Mouse (Mus musculus) ES-Bruce4 (cell line): ENCODE measurements around the gene Mag. TPM values are rescaled to one million over a fixed set of nuclear protein-coding genes. Genes with fewer than 3 reads are reported as not detected.
"Not testable (repeated sequence)": the region's sequence is repeated elsewhere in the genome, so short reads cannot be mapped to it uniquely, and the experiment has no call there.

Experiments used
- H3K27ac ChIP-seq: 2 replicates; pipeline ENCODE4 v1.5.1; 2012; ENCODE audit warnings: low read length, inconsistent platforms; ENCODE audit not compliant: insufficient read depth
- H3K27me3 ChIP-seq: 2 replicates; pipeline ENCODE4 v1.6.1; 2012; ENCODE audit warnings: mild to moderate bottlenecking, low read length, inconsistent platforms; ENCODE audit not compliant: control insufficient read depth, poor library complexity, insufficient read depth, severe bottlenecking
- H3K36me3 ChIP-seq: 2 replicates; pipeline ENCODE4 v1.6.1; 2012; ENCODE audit warnings: inconsistent platforms, mild to moderate bottlenecking, low read length, moderate library complexity; ENCODE audit not compliant: control insufficient read depth, poor library complexity, insufficient read depth, severe bottlenecking
- H3K4me1 ChIP-seq: one replicate; pipeline ENCODE4 v1.8.1; 2011; ENCODE audit warnings: low read length; ENCODE audit not compliant: control insufficient read depth, insufficient read depth
- H3K4me3 ChIP-seq: 2 replicates; pipeline ENCODE4 v1.5.1; 2011; ENCODE audit warnings: low read depth, mild to moderate bottlenecking, low read length
- H3K9ac ChIP-seq: 2 replicates; pipeline ENCODE4 v1.6.1; 2012; ENCODE audit warnings: low read depth, mild to moderate bottlenecking, inconsistent platforms; ENCODE audit not compliant: poor library complexity, severe bottlenecking
- H3K9me3 ChIP-seq: replicated peaks from 2 replicates; pipeline ENCODE4 v1.6.1; 2012; ENCODE audit warnings: mild to moderate bottlenecking, low read length, inconsistent platforms; ENCODE audit not compliant: control insufficient read depth, poor library complexity, insufficient read depth, severe bottlenecking
- CTCF ChIP-seq: IDR thresholded peaks from one replicate; pipeline ENCODE4 v1.8.1; 2011; ENCODE audit warnings: low read depth, low read length
- EP300 ChIP-seq: IDR thresholded peaks from 2 replicates; pipeline ENCODE4 v1.6.1; 2011; ENCODE audit warnings: low read depth, low read length; ENCODE audit not compliant: insufficient read depth
- POLR2A ChIP-seq: IDR thresholded peaks from one replicate; pipeline ENCODE4 v1.8.1; 2011; ENCODE audit warnings: low read length; ENCODE audit not compliant: insufficient read depth
- polyA plus RNA-seq: library from polyadenylated mRNA; stranded (reverse); fragments of >200 nt; gene quantifications from 2 replicates; pipeline ENCODE4 v1.2.4, GENCODE M21; 2011; ENCODE audit warnings: low read depth; ENCODE audit not compliant: missing spikeins, insufficient read depth, insufficient read length

The Mag gene
- polyA plus RNA-seq, 1 experiment, result 0.85 TPM

GRCm38 (mm10) chr7:30943909-30944635 lies 29.4 kb upstream of the Mag start, which contains the start of gene Hamp:
TSS of gene Hamp (minus strand) at chr7:30944032.
- Histone ChIP-seq H3K27me3 (no peaks in the 10 kb centered on the region), H3K4me1 (no peaks in the 10 kb centered on the region), H3K27ac (no peak within 1 kb of the TSS), H3K9me3 (no peaks in the 10 kb centered on the region), H3K9ac (no peak within 1 kb of the TSS), H3K36me3 (peaks cover 2% of the 10 kb centered on the region), H3K4me3 (no peak within 1 kb of the TSS)
- TF ChIP-seq EP300 (no peak), POLR2A (no peak), CTCF (no peak)

DNA sequence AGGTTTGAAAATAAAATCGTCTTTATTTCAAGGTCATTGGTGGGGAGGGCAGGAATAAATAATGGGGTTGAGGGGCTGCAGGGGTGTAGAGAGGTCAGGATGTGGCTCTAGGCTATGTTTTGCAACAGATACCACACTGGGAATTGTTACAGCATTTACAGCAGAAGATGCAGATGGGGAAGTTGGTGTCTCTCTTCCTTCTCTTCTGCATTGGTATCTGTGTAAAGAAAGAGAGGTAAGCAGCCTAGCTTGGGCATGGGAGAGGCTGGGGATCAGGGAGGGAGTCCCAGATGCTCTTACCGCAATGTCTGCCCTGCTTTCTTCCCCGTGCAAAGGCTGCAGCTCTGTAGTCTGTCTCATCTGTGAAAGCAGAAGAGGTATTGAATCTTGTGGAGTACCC lies 27.7 kb upstream of the Mag start:
- H3K27ac ChIP-seq, H3K27me3 ChIP-seq, H3K4me3 ChIP-seq, H3K9me3 ChIP-seq, H3K4me1 ChIP-seq, H3K9ac ChIP-seq, H3K36me3 ChIP-seq: not testable (repeated sequence)

- H3K4me3 ChIP-seq, H3K9me3 ChIP-seq, H3K4me1 ChIP-seq, H3K9ac ChIP-seq, H3K36me3 ChIP-seq, H3K27ac ChIP-seq, H3K27me3 ChIP-seq: not testable (repeated sequence)
Measured at GRCm38 (mm10) chr7:30940070-30940469, 25.4 kb upstream of the Mag start.

GRCm38 (mm10) chr7:30935422-30936099 lies 20.9 kb upstream of the Mag start:
- H3K36me3 ChIP-seq, H3K27me3 ChIP-seq, H3K4me1 ChIP-seq, H3K27ac ChIP-seq, H3K9me3 ChIP-seq, H3K4me3 ChIP-seq, H3K9ac ChIP-seq: not testable (repeated sequence)

- not testable (repeated sequence) for H3K9ac ChIP-seq, H3K9me3 ChIP-seq
Measured at GRCm38 (mm10) chr7:30924581-30924980, 9.9 kb upstream of the Mag start, which contains the start of gene Hamp2. TSS of gene Hamp2 (minus strand) at chr7:30924681.

GRCm38 (mm10) chr7:30924071-30924470 lies 9.4 kb upstream of the Mag start:
- no peaks in the 10 kb centered on the region for H3K36me3 ChIP-seq
- H3K4me3 ChIP-seq, result no peak overlapping the region
- H3K27me3 ChIP-seq, result no peaks in the 10 kb centered on the region
- TF ChIP-seq CTCF (no peak), POLR2A (no peak), EP300 (no peak)
- H3K9ac ChIP-seq, result no peak overlapping the region
- H3K27ac ChIP-seq, result no peak overlapping the region
- H3K4me1 ChIP-seq, result no peaks in the 10 kb centered on the region
- no peaks in the 10 kb centered on the region for H3K9me3 ChIP-seq

More at GRCm38 (mm10) chr7:30924581-30924980, 9.9 kb upstream of the Mag start, which contains the start of gene Hamp2:
- not testable (repeated sequence) for H3K36me3 ChIP-seq, H3K27me3 ChIP-seq, H3K4me3 ChIP-seq, H3K27ac ChIP-seq, H3K4me1 ChIP-seq

- H3K36me3 ChIP-seq, H3K9me3 ChIP-seq, H3K27me3 ChIP-seq, H3K4me3 ChIP-seq, H3K4me1 ChIP-seq, H3K27ac ChIP-seq, H3K9ac ChIP-seq: not testable (repeated sequence)
Measured at GRCm38 (mm10) chr7:30922490-30922889, 7.8 kb upstream of the Mag start.
